Mouse (Mus musculus) ovary, adult 10 weeks (tissue): ENCODE results near the gene 1700123K08Rik. TPM values are rescaled to one million over a fixed set of nuclear protein-coding genes. Genes with fewer than 3 reads are reported as not detected.

Experiments used
- polyA plus RNA-seq: library from polyadenylated mRNA; stranded (reverse); fragments of 350-450 nt; fragmentation: Illumina TruSeq; extraction: RNeasy Lipid Tissue Mini Kit (QIAGEN cat#74804); gene quantifications from one replicate; pipeline ENCODE4 v1.2.3, GENCODE M21; 2014

The 1700123K08Rik gene
- polyA plus RNA-seq, result not detected

DNA sequence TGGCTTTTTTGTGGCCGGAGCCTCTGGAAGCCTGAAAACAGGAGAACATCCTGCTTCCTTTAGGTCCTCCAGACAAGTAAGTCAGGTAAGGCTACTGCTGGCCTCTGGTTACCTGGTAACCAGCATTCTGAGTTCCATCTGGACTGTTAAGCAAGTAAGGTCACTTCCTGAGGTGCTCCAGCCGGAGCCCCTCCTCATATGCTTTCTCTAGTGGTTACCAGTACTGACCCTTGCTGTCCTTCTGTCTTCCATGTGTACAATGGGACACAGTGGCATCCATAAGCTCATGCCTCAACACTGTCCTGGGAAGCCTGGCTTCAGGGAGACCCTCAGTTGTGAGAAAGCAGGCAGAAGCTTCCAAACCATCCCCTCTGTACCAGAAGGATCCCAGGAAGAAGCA is at the start of gene 1700123K08Rik:
Gene 1700123K08Rik, minus strand, starts transcription at position 101 of the 400 bp plus-strand sequence.

Other genes starting within 250 kb of the 1700123K08Rik start
- not detected for gene Pvrig, start 222.8 kb downstream of the 1700123K08Rik start, polyA plus RNA-seq
- 44.3 TPM for gene Zfp157, start 123.2 kb downstream of the 1700123K08Rik start, polyA plus RNA-seq
- gene Zfp68, start 55.0 kb upstream of the 1700123K08Rik start, polyA plus RNA-seq, result 159 TPM
- gene A430033K04Rik, start 58.1 kb upstream of the 1700123K08Rik start, polyA plus RNA-seq, result 38.9 TPM
- gene Fam20c, start 189.8 kb upstream of the 1700123K08Rik start, polyA plus RNA-seq, result 3.4 TPM